In genomic region chr4:105507221-105507620, GRCm38 (mm10) we compare ENCODE assay signal across 24 mouse cellular contexts.
A peak's percentile ranks its signal among the peaks of the same experiment; 100 is the strongest.
DNase-seq lines count a peak whose midpoint lies in the region; ATAC-seq lines count a peak whose summit lies in the region.
"Had no signal": no experiment of that assay in that cellular context is flagged by ENCODE, and none has a peak within 500 bp of the region (broad histone marks: within the 10 kb centered on the region; RNA-seq: fewer than 3 reads in every experiment).

No protein-coding gene starts in this region.

- no peaks in the 10 kb centered on the region for H3K27me3 ChIP-seq in kidney, embryonic 16.5 days (ENCODE audit: insufficient read depth, low read length)
- no peaks in the 10 kb centered on the region for H3K27me3 ChIP-seq in midbrain, embryonic 10.5 days (ENCODE audit: low read depth, poor library complexity, severe bottlenecking)
- H3K27me3 ChIP-seq: hindbrain, embryonic 12.5 days; liver, embryonic 13.5 days; midbrain, embryonic 12.5 days; neural tube, embryonic 15.5 days; stomach, embryonic 15.5 days had no signal

- no peaks in the 10 kb centered on the region for H3K4me1 ChIP-seq in kidney, embryonic 16.5 days (ENCODE audit: insufficient read depth, low read length)
- H3K4me1 ChIP-seq in midbrain, embryonic 10.5 days: no peaks in the 10 kb centered on the region
- H3K4me1 ChIP-seq: forebrain, embryonic 10.5 days; hindbrain, embryonic 12.5 days; liver, embryonic 13.5 days; midbrain, embryonic 12.5 days; neural tube, embryonic 15.5 days; stomach, embryonic 15.5 days had no signal

- no peak for ATAC-seq in kidney, embryonic 16.5 days (ENCODE audit: low FRiP score, low TSS enrichment)
- ATAC-seq: forebrain, embryonic 16.5 days; intestine, postnatal 0 days had no signal

- DNase-seq in gastrocnemius, adult 18-20 months (ENCODE audit: low spot score): peak; percentile 16
- DNase-seq in gastrocnemius, postnatal 25 days: no peak
- DNase-seq in kidney, adult 11 months: peak; percentile 37
- peak; percentile 66 to 82 for DNase-seq in heart, adult 9 months (ENCODE audit: low spot score in 2 of 2)
- DNase-seq in kidney, postnatal 36 days: peak; percentile 8 to 67
- DNase-seq in midbrain, embryonic 10.5 days (ENCODE audit: low spot score): no peak
- DNase-seq: adrenal gland, postnatal 36 days; cerebellum, adult 11-12 months; cerebellum, postnatal 14 days; liver, embryonic 13.5 days; lung, adult 2 months; lung, postnatal 14 days; right cerebral cortex, adult 18-20 months; right cerebral cortex, postnatal 4 days; thymus, adult 2 months; thymus, postnatal 4 days had no signal

- no peaks in the 10 kb centered on the region for H3K36me3 ChIP-seq in kidney, embryonic 16.5 days (ENCODE audit: insufficient read depth, low read length)
- no peaks in the 10 kb centered on the region for H3K36me3 ChIP-seq in midbrain, embryonic 10.5 days
- H3K36me3 ChIP-seq: forebrain, embryonic 10.5 days; hindbrain, embryonic 12.5 days; liver, embryonic 13.5 days; midbrain, embryonic 12.5 days; neural tube, embryonic 15.5 days; stomach, embryonic 15.5 days had no signal

- H3K9ac ChIP-seq in kidney, embryonic 16.5 days (replicated peaks; ENCODE audit: low read length): no peak overlapping the region
- H3K9ac ChIP-seq: hindbrain, embryonic 12.5 days; liver, embryonic 13.5 days; midbrain, embryonic 12.5 days; neural tube, embryonic 15.5 days; stomach, embryonic 15.5 days had no signal

- WGBS in kidney, embryonic 16.5 days: 65% methylated on average over 7 of the region's 7 CpGs
- 90% methylated on average over 7 of the region's 7 CpGs for WGBS in midbrain, embryonic 10.5 days

- H3K4me2 ChIP-seq in kidney, embryonic 16.5 days (replicated peaks; ENCODE audit: low read depth, low read length): no peak overlapping the region
- H3K4me2 ChIP-seq: hindbrain, embryonic 12.5 days; liver, embryonic 13.5 days; midbrain, embryonic 12.5 days; neural tube, embryonic 15.5 days; stomach, embryonic 15.5 days had no signal

- H3K4me3 ChIP-seq in kidney, embryonic 16.5 days (ENCODE audit: low read length): no peak overlapping the region
- no peak overlapping the region for H3K4me3 ChIP-seq in midbrain, embryonic 10.5 days
- H3K4me3 ChIP-seq: forebrain, embryonic 10.5 days; hindbrain, embryonic 12.5 days; liver, embryonic 13.5 days; midbrain, embryonic 12.5 days; neural tube, embryonic 15.5 days; stomach, embryonic 15.5 days had no signal

- no peak overlapping the region for H3K27ac ChIP-seq in kidney, embryonic 16.5 days (ENCODE audit: low read length)
- no peak overlapping the region for H3K27ac ChIP-seq in midbrain, embryonic 10.5 days (replicated peaks)
- H3K27ac ChIP-seq: forebrain, embryonic 10.5 days; hindbrain, embryonic 12.5 days; liver, embryonic 13.5 days; midbrain, embryonic 12.5 days; neural tube, embryonic 15.5 days; stomach, embryonic 15.5 days had no signal

- H3K9me3 ChIP-seq in kidney, embryonic 16.5 days (ENCODE audit: low read length): peaks cover 5% of the 10 kb centered on the region; the same call in 1 of the 2 replicates
- no peaks in the 10 kb centered on the region for H3K9me3 ChIP-seq in midbrain, embryonic 10.5 days (replicated peaks)
- H3K9me3 ChIP-seq: forebrain, embryonic 10.5 days; hindbrain, embryonic 12.5 days; liver, embryonic 13.5 days; midbrain, embryonic 12.5 days; neural tube, embryonic 15.5 days; stomach, embryonic 15.5 days had no signal

Comparison
In these comparisons a context has a peak if more than half of its experiments do, and no peak if none do; other contexts are left out.
1. DNase-seq: peak in gastrocnemius, adult 18-20 months (single experiment), kidney, adult 11 months (single experiment), heart, adult 9 months (2 of 2) and kidney, postnatal 36 days (2 of 2); none in gastrocnemius, postnatal 25 days (single experiment) and midbrain, embryonic 10.5 days (single experiment).